Mouse (Mus musculus) kidney, postnatal 0 days (tissue): ENCODE measurements at regions not wholly inside any gene's neighbourhood (a gene's known extent, or its start where the extent isn't known, plus 50 kb on each side); places are given as distances from the start of the nearest gene placed in this dataset.

ENCODE experiments used
- ATAC-seq: fragments of 200-750 bp; cut with Nextera tagmentation; replicated peaks from 2 replicates; pipeline ENCODE4 v1.8.0; 2017; ENCODE audit warnings: low read depth, moderate number of reproducible peaks, moderate TSS enrichment, moderate library complexity; ENCODE audit not compliant: low FRiP score
- DNase-seq: peaks from one replicate; pipeline ENCODE4 v3.0.0-alpha.2; 2016; ENCODE audit warnings: low spot score
- H3K27ac ChIP-seq: fragments of 300-500 bp; sonication (generic); 2 replicates; pipeline ENCODE4 v1.5.1; 2014; ENCODE audit warnings: mild to moderate bottlenecking
- H3K27me3 ChIP-seq: fragments of 300-500 bp; sonication (generic); 2 replicates; pipeline ENCODE4 v1.6.1; 2014; ENCODE audit warnings: low read length, mixed read lengths; ENCODE audit not compliant: insufficient read depth
- H3K36me3 ChIP-seq: fragments of 300-500 bp; sonication (generic); 2 replicates; pipeline ENCODE4 v1.6.1; 2014; ENCODE audit warnings: low read length, mixed read lengths; ENCODE audit not compliant: insufficient read depth
- H3K4me1 ChIP-seq: fragments of 300-500 bp; sonication (generic); replicated peaks from 2 replicates; pipeline ENCODE4 v1.6.1; 2014; ENCODE audit warnings: antibody characterized with exemption, low read length, mixed read lengths; ENCODE audit not compliant: insufficient read depth
- H3K4me2 ChIP-seq: fragments of 300-500 bp; sonication (generic); 2 replicates; pipeline ENCODE4 v1.6.1; 2014; ENCODE audit warnings: mild to moderate bottlenecking, low read length, moderate library complexity, mixed read lengths
- H3K4me3 ChIP-seq: fragments of 300-500 bp; sonication (generic); replicated peaks from 2 replicates; pipeline ENCODE4 v1.5.1; 2014; ENCODE audit warnings: low read depth, low read length
- H3K9ac ChIP-seq: fragments of 300-500 bp; sonication (generic); 2 replicates; pipeline ENCODE4 v1.6.1; 2014; ENCODE audit warnings: low read depth, low read length
- H3K9me3 ChIP-seq: fragments of 300-500 bp; sonication (generic); replicated peaks from 2 replicates; pipeline ENCODE4 v1.6.1; 2016; ENCODE audit warnings: low read length, inconsistent platforms, mixed read lengths
- CTCF ChIP-seq: IDR thresholded peaks from 2 replicates; pipeline ENCODE4 v1.5.1; 2016; ENCODE audit warnings: antibody characterized with exemption, low read depth, mild to moderate bottlenecking, moderate library complexity
- WGBS: fragments of 180-500 bp; shearing (Covaris S2); extraction: QIAGEN DNeasy Blood & Tissue Kit; methylation state at CpG from one replicate; pipeline ENCODE4 v1.1.7; 2014; 5-methylcytosine and 5-hydroxymethylcytosine counted together

GRCm38 (mm10) chr8:60301282-60301681, 201.7 kb downstream of the Gm10283 start:
- Histone ChIP-seq H3K27me3 (no peaks in the 10 kb centered on the region), H3K9me3 (no peaks in the 10 kb centered on the region), H3K4me2 (no peak overlapping the region), H3K36me3 (no peaks in the 10 kb centered on the region), H3K27ac (no peak overlapping the region), H3K9ac (no peak overlapping the region), H3K4me1 (no peaks in the 10 kb centered on the region), H3K4me3 (no peak overlapping the region)
- TF ChIP-seq CTCF = no peak
- 32% methylated on average over 7 of the region's 7 CpGs for WGBS
- ATAC-seq = no peak
- peak; percentile 87 for DNase-seq

GRCm38 (mm10) chr8:60277211-60277801, 225.7 kb downstream of the Gm10283 start:
- Histone ChIP-seq H3K9ac (no peak overlapping the region), H3K4me2 (no peak overlapping the region), H3K9me3 (no peaks in the 10 kb centered on the region), H3K4me3 (no peak overlapping the region), H3K4me1 (no peaks in the 10 kb centered on the region), H3K27ac (no peak overlapping the region), H3K36me3 (no peaks in the 10 kb centered on the region), H3K27me3 (no peaks in the 10 kb centered on the region)
- ATAC-seq = no peak
- WGBS = 40% methylated on average over 2 of the region's 2 CpGs
- DNase-seq = no peak
- no peak for TF ChIP-seq CTCF

GRCm38 (mm10) chr8:60250341-60250740, 252.7 kb downstream of the Gm10283 start:
- Histone ChIP-seq H3K4me2 (no peak overlapping the region), H3K9me3 (no peaks in the 10 kb centered on the region), H3K9ac (no peak overlapping the region), H3K27ac (no peak overlapping the region), H3K4me1 (no peaks in the 10 kb centered on the region), H3K27me3 (no peaks in the 10 kb centered on the region), H3K4me3 (no peak overlapping the region), H3K36me3 (no peaks in the 10 kb centered on the region)
- no peak for TF ChIP-seq CTCF
- ATAC-seq (no peak), DNase-seq (no peak)
- WGBS = 81% methylated on average over 6 of the region's 6 CpGs

- no peaks in the 10 kb centered on the region for H3K27me3 ChIP-seq
- TF ChIP-seq CTCF = no peak
- no peak overlapping the region for H3K4me3 ChIP-seq
- no peak overlapping the region for H3K4me2 ChIP-seq
- 35% methylated on average over 2 of the region's 2 CpGs for WGBS
- DNase-seq = no peak
- no peaks in the 10 kb centered on the region for H3K4me1 ChIP-seq
- no peaks in the 10 kb centered on the region for H3K9me3 ChIP-seq
- no peak for ATAC-seq
- no peak overlapping the region for H3K9ac ChIP-seq
- no peaks in the 10 kb centered on the region for H3K36me3 ChIP-seq
- no peak overlapping the region for H3K27ac ChIP-seq
These were observed 253.3 kb downstream of the Gm10283 start for GRCm38 (mm10) chr8:60249704-60250103.

GRCm38 (mm10) chr8:60247601-60248000, 255.4 kb downstream of the Gm10283 start:
- no peaks in the 10 kb centered on the region for H3K9me3 ChIP-seq
- no peaks in the 10 kb centered on the region for H3K36me3 ChIP-seq
- H3K4me2 ChIP-seq = no peak overlapping the region
- ATAC-seq = no peak
- no peaks in the 10 kb centered on the region for H3K27me3 ChIP-seq
- no peak overlapping the region for H3K4me3 ChIP-seq
- no peak for DNase-seq
- H3K9ac ChIP-seq = no peak overlapping the region
- no peak overlapping the region for H3K27ac ChIP-seq
- H3K4me1 ChIP-seq = no peaks in the 10 kb centered on the region
- TF ChIP-seq CTCF = no peak

GRCm38 (mm10) chr8:60241366-60241765, 261.6 kb downstream of the Gm10283 start:
- H3K9me3 ChIP-seq = no peaks in the 10 kb centered on the region
- no peak overlapping the region for H3K4me2 ChIP-seq
- H3K9ac ChIP-seq = no peak overlapping the region
- H3K4me3 ChIP-seq = no peak overlapping the region
- ATAC-seq = no peak
- no peak overlapping the region for H3K27ac ChIP-seq
- no peaks in the 10 kb centered on the region for H3K4me1 ChIP-seq
- TF ChIP-seq CTCF = no peak
- DNase-seq = no peak
- no peaks in the 10 kb centered on the region for H3K36me3 ChIP-seq
- no peaks in the 10 kb centered on the region for H3K27me3 ChIP-seq

GRCm38 (mm10) chr8:60220946-60221345, 282.1 kb downstream of the Gm10283 start:
- Histone ChIP-seq H3K4me1 (no peaks in the 10 kb centered on the region), H3K9ac (no peak overlapping the region), H3K9me3 (no peaks in the 10 kb centered on the region), H3K4me3 (no peak overlapping the region), H3K4me2 (no peak overlapping the region), H3K27ac (no peak overlapping the region), H3K27me3 (no peaks in the 10 kb centered on the region), H3K36me3 (no peaks in the 10 kb centered on the region)
- no peak for ATAC-seq
- no peak for TF ChIP-seq CTCF
- no peak for DNase-seq
- 84% methylated on average over 2 of the region's 2 CpGs for WGBS
